Mouse (Mus musculus) kidney, postnatal 25 days (tissue): Measurements from ENCODE around the gene Sp2.

Experiments used
- DNase-seq, 2 experiments: peaks; one replicate each; pipeline ENCODE4 v3.0.0; 2021; ENCODE audit warnings: mixed read lengths in 2 of 2

Gene Sp2

GRCm38 (mm10) chr11:96937549-96938425 lies 45.0 kb downstream of the Sp2 start:
- peak; percentile 85 to 93 for DNase-seq

DNA sequence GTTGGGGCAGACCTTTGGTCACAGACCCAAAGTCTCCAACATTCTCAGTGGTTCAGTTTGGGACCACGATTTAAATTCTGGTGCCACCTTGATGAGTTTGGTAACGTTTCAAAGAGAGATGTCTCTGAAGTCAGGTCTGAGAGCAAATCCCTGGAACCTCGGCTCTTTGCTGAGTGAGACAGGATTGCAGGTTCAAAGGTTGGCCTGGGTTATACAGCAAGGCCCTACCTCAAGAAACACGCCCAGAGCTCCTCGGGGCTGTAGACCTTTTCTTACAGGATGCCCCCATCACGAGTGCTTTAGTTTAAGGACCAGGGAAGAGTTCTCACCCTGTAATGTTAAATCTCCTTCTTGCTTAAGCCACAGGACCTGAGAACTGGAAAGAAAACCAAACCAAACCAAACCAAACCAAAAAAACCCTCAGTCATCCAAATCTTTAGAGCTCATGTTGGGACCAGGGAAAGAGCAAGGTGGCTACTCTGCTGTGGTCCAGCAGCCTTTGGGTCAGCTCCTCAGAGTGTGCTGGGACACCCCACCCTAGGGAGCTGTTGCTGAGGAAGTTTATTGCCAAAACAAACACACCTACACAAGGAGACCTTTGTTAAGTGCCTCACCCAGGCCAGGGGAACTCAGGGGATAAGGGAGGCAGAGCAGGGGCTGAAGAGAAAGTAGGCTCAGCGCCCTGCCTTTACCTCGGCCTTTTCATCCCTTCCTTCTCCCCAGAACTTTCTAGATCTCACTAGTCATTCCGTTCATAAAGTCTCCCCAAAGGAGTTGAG lies 46.7 kb downstream of the Sp2 start:
- peak in 1 of 2 experiments; percentile 53 for DNase-seq

GRCm38 (mm10) chr11:96934921-96935356 lies 47.8 kb downstream of the Sp2 start:
- DNase-seq = peak; percentile 91 to 97

DNA sequence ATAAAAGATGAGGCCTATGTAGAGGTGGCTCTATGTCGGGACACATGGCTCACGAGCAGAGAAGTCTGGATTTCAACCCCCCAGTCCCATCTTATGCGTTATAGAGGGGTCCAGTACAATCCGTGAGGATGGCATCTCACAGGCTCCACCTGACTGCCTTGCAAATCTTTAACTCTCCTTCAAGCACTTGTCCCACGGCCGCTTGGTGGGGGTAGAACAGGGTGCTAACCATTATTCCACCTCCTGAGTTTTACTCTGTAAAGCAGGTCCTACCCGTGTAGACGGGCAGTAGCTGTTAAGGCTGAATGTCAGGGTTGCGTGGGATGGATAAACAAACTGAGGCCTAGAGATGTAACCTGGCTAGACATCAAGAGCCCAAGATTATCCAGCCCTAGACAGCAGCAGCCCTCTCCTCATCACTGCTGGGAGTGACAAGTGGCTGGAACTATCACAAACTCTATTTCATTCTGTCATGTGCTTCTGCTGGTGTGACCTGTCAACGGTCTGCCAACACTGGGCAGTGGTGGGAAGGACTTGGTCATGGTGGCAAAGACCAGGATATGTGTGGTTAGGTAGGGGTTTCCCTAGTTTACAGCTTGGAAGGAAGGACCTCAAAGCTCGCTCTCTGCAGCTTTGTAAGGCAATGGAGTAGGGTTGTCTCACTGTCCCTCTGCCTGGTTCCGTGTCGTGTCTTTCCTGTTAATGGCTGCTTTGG lies 49.0 kb downstream of the Sp2 start:
- peak; percentile 46 to 79 for DNase-seq

DNA sequence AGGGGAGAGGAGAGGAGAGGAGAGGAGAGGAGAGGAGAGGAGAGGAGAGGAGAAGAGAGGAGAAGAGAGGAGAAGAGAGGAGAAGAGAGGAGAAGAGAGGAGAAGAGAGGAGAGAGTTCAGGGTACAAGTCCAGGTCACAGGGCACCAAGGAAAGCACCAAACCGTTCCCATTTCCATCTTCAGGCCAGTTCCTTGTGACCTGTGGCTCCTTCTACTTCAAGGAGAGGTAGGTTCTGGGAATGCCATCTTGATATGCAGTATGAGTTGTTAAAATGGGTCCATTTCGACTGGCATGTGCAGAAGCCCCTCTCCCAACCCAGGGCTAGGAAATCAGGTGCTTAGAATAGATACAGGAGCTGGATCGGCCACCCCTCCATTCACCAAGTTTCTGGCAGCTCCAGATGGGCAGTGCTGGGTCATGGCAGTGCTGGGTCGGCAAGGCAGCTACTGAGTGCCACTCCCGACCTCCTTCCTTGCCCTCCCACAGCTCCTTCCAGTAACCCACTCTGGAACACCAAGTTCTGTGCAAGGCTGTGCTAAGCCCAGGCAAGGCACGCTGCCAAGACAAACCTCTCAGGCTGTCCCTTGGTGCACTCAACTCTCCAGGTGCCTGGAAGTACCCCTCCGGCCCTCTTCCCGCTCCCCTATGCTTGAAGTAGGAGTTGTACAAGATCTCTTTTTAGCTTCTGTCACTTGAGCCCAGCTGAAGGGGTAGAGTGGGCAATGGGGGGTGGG lies 51.3 kb downstream of the Sp2 start:
- peak; percentile 86 to 95 for DNase-seq

GRCm38 (mm10) chr11:96929766-96930331 lies 52.9 kb downstream of the Sp2 start:
- peak; percentile 70 to 92 for DNase-seq

DNA sequence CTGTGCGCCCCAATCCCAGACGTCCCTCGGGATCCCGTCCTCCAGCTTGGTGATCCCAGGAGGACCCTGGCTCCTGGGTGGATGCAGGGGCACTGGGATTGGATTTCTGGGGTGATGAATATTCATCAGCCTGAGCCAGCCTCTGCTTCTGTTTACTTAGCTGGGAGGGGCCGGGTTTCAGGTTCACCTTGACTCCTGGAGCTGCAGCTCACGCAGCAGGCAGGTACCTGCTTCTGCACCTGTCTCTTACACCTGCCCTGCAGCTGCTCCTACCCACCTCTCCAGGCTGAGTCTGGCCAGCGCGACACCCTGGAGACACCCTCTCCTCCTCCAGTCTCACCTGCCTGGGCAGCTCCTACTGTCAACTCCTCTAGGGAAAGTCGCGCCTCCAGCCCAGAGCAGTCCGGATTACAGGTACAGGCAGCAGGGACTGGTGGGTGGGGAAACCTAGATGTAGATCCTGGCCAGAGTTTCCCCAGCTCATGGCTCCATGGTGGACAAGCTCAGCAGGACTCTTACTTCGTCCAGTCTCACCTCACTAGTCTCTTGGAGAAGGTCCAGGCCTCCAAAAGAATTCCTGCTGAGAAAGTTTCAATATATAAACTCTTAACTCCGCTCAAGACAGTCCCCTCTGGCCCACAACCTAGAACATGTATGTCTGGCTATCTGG lies 53.5 kb downstream of the Sp2 start:
- peak; percentile 83 to 94 for DNase-seq

- peak; percentile 62 to 88 for DNase-seq
Observed at GRCm38 (mm10) chr11:96928691-96929090, 54.1 kb downstream of the Sp2 start.

- DNase-seq = peak in 1 of 2 experiments; percentile 59
Observed at GRCm38 (mm10) chr11:96928088-96928487, 54.7 kb downstream of the Sp2 start, which contains the start of gene Prr15l. Gene Prr15l (plus strand): TSS chr11:96928104.

- DNase-seq = no peak
Observed at GRCm38 (mm10) chr11:96926587-96926986, 56.2 kb downstream of the Sp2 start.

- DNase-seq = peak; percentile 51 to 86
Observed at GRCm38 (mm10) chr11:96925469-96926148, 57.1 kb downstream of the Sp2 start.

DNA sequence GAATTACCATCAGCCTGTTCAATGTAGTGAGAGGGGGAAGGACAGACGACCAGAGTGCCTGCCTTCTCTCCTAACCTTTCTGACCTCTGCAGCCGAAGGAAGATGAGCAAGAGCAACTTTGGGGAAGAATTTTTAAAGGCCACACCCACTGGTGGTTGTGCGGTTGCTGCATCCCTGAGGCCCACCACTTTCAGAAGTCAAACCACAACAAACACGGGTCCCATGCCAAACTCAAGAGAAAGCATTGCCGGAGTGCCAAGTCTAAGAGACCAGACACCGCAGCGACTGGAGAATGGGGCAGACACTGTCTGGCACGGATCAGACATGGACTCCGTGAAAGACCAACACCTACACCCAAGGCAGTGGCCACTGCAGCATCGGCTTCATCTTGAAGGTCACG lies 57.9 kb downstream of the Sp2 start:
- DNase-seq = no peak

GRCm38 (mm10) chr11:96919003-96919402 lies 63.8 kb downstream of the Sp2 start:
- no peak for DNase-seq

GRCm38 (mm10) chr11:96917415-96917814 lies 65.3 kb downstream of the Sp2 start:
- no peak for DNase-seq

- no peak for DNase-seq
Observed at GRCm38 (mm10) chr11:96916885-96917396, 65.8 kb downstream of the Sp2 start.

GRCm38 (mm10) chr11:96916044-96916884 lies 66.5 kb downstream of the Sp2 start, which contains the start of gene Cdk5rap3:
Gene Cdk5rap3 (minus strand): TSS chr11:96916496.
- peak; percentile 99 to 100 for DNase-seq

- peak in 1 of 2 experiments; percentile 31 for DNase-seq
Observed at GRCm38 (mm10) chr11:96912682-96913081, 70.1 kb downstream of the Sp2 start.

DNA sequence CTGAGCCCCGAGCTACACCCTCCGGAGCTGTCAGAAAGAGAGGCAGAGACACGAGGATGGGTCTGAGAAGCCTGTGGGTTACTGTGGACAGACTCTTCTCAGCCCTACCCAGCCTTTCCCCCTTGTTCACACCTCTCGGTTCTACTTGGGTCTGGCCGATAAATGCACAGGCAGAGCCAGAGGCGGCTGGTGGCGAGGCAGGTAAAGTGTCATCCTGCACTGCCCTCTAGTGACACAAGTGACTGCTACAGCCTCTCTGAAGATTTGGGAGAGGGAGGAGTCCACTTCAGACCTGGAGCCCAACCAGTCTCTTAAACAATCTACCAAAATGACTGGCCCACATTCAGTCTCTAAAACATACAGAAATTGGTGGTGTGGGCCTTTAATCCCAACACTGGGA lies 72.8 kb downstream of the Sp2 start:
- DNase-seq = peak; percentile 82 to 87

GRCm38 (mm10) chr11:96908594-96908993 lies 74.2 kb downstream of the Sp2 start:
- DNase-seq = no peak
